Mouse (Mus musculus) intestine, postnatal 0 days (tissue): ENCODE measurements around the gene Acox2. TPM values are rescaled to one million over a fixed set of nuclear protein-coding genes. Genes with fewer than 3 reads are reported as not detected.

ENCODE experiments used
- ATAC-seq: fragments of 200-750 bp; cut with Nextera tagmentation; 2 replicates; pipeline ENCODE4 v1.8.0; 2017; ENCODE audit warnings: mild to moderate bottlenecking, moderate TSS enrichment, moderate library complexity
- H3K27ac ChIP-seq: fragments of 300-500 bp; sonication (generic); 2 replicates; pipeline ENCODE4 v1.5.1; 2014; ENCODE audit warnings: mild to moderate bottlenecking, low read depth, low read length, moderate library complexity
- H3K27me3 ChIP-seq: fragments of 300-500 bp; sonication (generic); replicated peaks from 2 replicates; pipeline ENCODE4 v1.6.1; 2014; ENCODE audit warnings: low read length, mixed read lengths; ENCODE audit not compliant: control insufficient read depth, insufficient read depth
- H3K36me3 ChIP-seq: fragments of 300-500 bp; sonication (generic); 2 replicates; pipeline ENCODE4 v1.6.1; 2014; ENCODE audit warnings: mild to moderate bottlenecking, moderate library complexity; ENCODE audit not compliant: control insufficient read depth, insufficient read depth
- H3K4me1 ChIP-seq: fragments of 300-500 bp; sonication (generic); replicated peaks from 2 replicates; pipeline ENCODE4 v1.6.1; 2014; ENCODE audit warnings: antibody characterized with exemption, low read length, mixed read lengths; ENCODE audit not compliant: control insufficient read depth, insufficient read depth
- H3K4me2 ChIP-seq: fragments of 300-500 bp; sonication (generic); replicated peaks from 2 replicates; pipeline ENCODE4 v1.6.1; 2014; ENCODE audit warnings: low read depth, mild to moderate bottlenecking, moderate library complexity
- H3K4me3 ChIP-seq: fragments of 300-500 bp; sonication (generic); 2 replicates; pipeline ENCODE4 v1.5.1; 2014; ENCODE audit warnings: low read depth, low read length
- H3K9ac ChIP-seq: fragments of 300-500 bp; sonication (generic); 2 replicates; pipeline ENCODE4 v1.6.1; 2014; ENCODE audit warnings: mild to moderate bottlenecking, low read depth, low read length
- H3K9me3 ChIP-seq: fragments of 300-500 bp; sonication (generic); 2 replicates; pipeline ENCODE4 v1.6.1; 2016; ENCODE audit warnings: mixed run types; ENCODE audit not compliant: control insufficient read depth
- CTCF ChIP-seq: sonication (generic); IDR thresholded peaks from 2 replicates; pipeline ENCODE4 v1.5.1; 2016; ENCODE audit warnings: low read depth, mild to moderate bottlenecking, control low read depth, antibody characterized with exemption, moderate library complexity
- WGBS: fragments of 180-500 bp; shearing (Covaris S2); extraction: QIAGEN DNeasy Blood & Tissue Kit; methylation state at CpG from one replicate; pipeline ENCODE4 v1.1.7; 2014; 5-methylcytosine and 5-hydroxymethylcytosine counted together
- polyA plus RNA-seq: library from polyadenylated mRNA; unstranded; fragments of >200 nt; fragmentation: Nextera tagmentation; extraction: Ambion mirVana; gene quantifications from 2 replicates; pipeline ENCODE4 v1.2.1, GENCODE M21; 2015

The Acox2 gene
- polyA plus RNA-seq, 1 experiment from 2014 or later, result 9.3 TPM

- 45% methylated on average over 8 of the region's 8 CpGs for WGBS
- TF ChIP-seq CTCF, result no peak
- Histone ChIP-seq H3K27ac (0 out of 2 replicates have a peak overlapping the region, but pooled peaks have one; percentile 15), H3K4me3 (no peak overlapping the region), H3K4me1 (peaks cover 2% of the 10 kb centered on the region; the same call in 1 of the 2 replicates), H3K9ac (no peak overlapping the region), H3K9me3 (no peaks in the 10 kb centered on the region), H3K36me3 (no peaks in the 10 kb centered on the region), H3K27me3 (no peaks in the 10 kb centered on the region), H3K4me2 (no peak overlapping the region)
- no peak for ATAC-seq
Measured at GRCm38 (mm10) chr14:8243136-8243888, 15.8 kb downstream of the Acox2 start.

- Histone ChIP-seq H3K9ac (no peak overlapping the region), H3K27ac (0 out of 2 replicates have a peak overlapping the region, but pooled peaks have one; percentile 15), H3K36me3 (no peaks in the 10 kb centered on the region), H3K9me3 (no peaks in the 10 kb centered on the region), H3K4me3 (no peak overlapping the region), H3K27me3 (no peaks in the 10 kb centered on the region), H3K4me2 (no peak overlapping the region), H3K4me1 (peaks cover 2% of the 10 kb centered on the region; the same call in 1 of the 2 replicates)
- peak; percentile 83 for TF ChIP-seq CTCF
- ATAC-seq, result 0 out of 2 replicates have a peak, but pooled peaks have one; percentile 38
- WGBS, result 68% methylated on average over 5 of the region's 5 CpGs
Measured at GRCm38 (mm10) chr14:8242388-8242920, 16.7 kb downstream of the Acox2 start.

GRCm38 (mm10) chr14:8241816-8242215 is 17.3 kb downstream of the Acox2 start:
- no peaks in the 10 kb centered on the region for H3K36me3 ChIP-seq
- H3K9ac ChIP-seq, result no peak overlapping the region
- no peaks in the 10 kb centered on the region for H3K27me3 ChIP-seq
- TF ChIP-seq CTCF, result no peak
- H3K4me2 ChIP-seq, result no peak overlapping the region
- no peak overlapping the region for H3K27ac ChIP-seq
- H3K4me1 ChIP-seq, result peaks cover 2% of the 10 kb centered on the region; the same call in 1 of the 2 replicates
- ATAC-seq, result no peak
- no peak overlapping the region for H3K4me3 ChIP-seq
- H3K9me3 ChIP-seq, result no peaks in the 10 kb centered on the region

GRCm38 (mm10) chr14:8233252-8233651 is 25.9 kb downstream of the Acox2 start:
- Histone ChIP-seq H3K4me1 (no peaks in the 10 kb centered on the region), H3K27me3 (no peaks in the 10 kb centered on the region), H3K4me2 (no peak overlapping the region), H3K36me3 (no peaks in the 10 kb centered on the region), H3K27ac (no peak overlapping the region), H3K9ac (no peak overlapping the region), H3K9me3 (no peaks in the 10 kb centered on the region), H3K4me3 (no peak overlapping the region)
- no peak for ATAC-seq
- no peak for TF ChIP-seq CTCF
- 64% methylated on average over 1 of the region's 1 CpGs for WGBS

- Histone ChIP-seq H3K9me3 (no peaks in the 10 kb centered on the region), H3K27ac (no peak overlapping the region), H3K36me3 (no peaks in the 10 kb centered on the region), H3K27me3 (no peaks in the 10 kb centered on the region), H3K4me2 (no peak overlapping the region), H3K4me3 (no peak overlapping the region), H3K4me1 (no peaks in the 10 kb centered on the region), H3K9ac (no peak overlapping the region)
- TF ChIP-seq CTCF, result no peak
- 84% methylated on average over 6 of the region's 6 CpGs for WGBS
- ATAC-seq, result no peak
Measured at GRCm38 (mm10) chr14:8232155-8232910, 26.8 kb downstream of the Acox2 start.

GRCm38 (mm10) chr14:8229367-8230019 is 29.7 kb downstream of the Acox2 start:
- no peaks in the 10 kb centered on the region for H3K9me3 ChIP-seq
- no peaks in the 10 kb centered on the region for H3K4me1 ChIP-seq
- no peak for ATAC-seq
- H3K9ac ChIP-seq, result no peak overlapping the region
- no peaks in the 10 kb centered on the region for H3K36me3 ChIP-seq
- H3K27ac ChIP-seq, result no peak overlapping the region
- H3K27me3 ChIP-seq, result no peaks in the 10 kb centered on the region
- H3K4me3 ChIP-seq, result no peak overlapping the region
- 80% methylated on average over 9 of the region's 9 CpGs for WGBS
- H3K4me2 ChIP-seq, result no peak overlapping the region
- TF ChIP-seq CTCF, result no peak
